Mouse (Mus musculus) thymus, adult 2 months (tissue): ENCODE results near the gene Ric1.

Source experiments
- CTCF ChIP-seq: fragments of 200-500 bp; IDR thresholded peaks from 2 replicates; pipeline ENCODE4 v1.5.1; 2012; ENCODE audit warnings: mild to moderate bottlenecking, control low read depth, low read length, moderate library complexity, borderline replicate concordance; ENCODE audit not compliant: control insufficient read depth, poor library complexity, insufficient read depth; ENCODE audit errors: extremely low read depth
- POLR2A ChIP-seq: fragments of 200-500 bp; IDR thresholded peaks from 2 replicates; pipeline ENCODE4 v1.6.1; 2012; ENCODE audit warnings: mild to moderate bottlenecking, low read length, control low read depth, moderate library complexity; ENCODE audit not compliant: control insufficient read depth, poor library complexity, insufficient read depth; ENCODE audit errors: extremely low read depth

- no peak for TF ChIP-seq CTCF
- no peak for TF ChIP-seq POLR2A
Measured at GRCm38 (mm10) chr19:29656029-29656428, 133.9 kb downstream of the Ric1 start.
